Mouse (Mus musculus) cortical plate, adult 2 months (tissue): Measurements from ENCODE around the gene Adamts9. TPM values are rescaled to one million over a fixed set of nuclear protein-coding genes. Genes with fewer than 3 reads are reported as not detected.

ENCODE experiments used
- H3K27ac ChIP-seq: fragments of 200-500 bp; 2 replicates; pipeline ENCODE4 v1.5.1; 2012; ENCODE audit warnings: low read length, control low read depth, inconsistent platforms; ENCODE audit not compliant: insufficient read depth
- H3K4me1 ChIP-seq: fragments of 200-500 bp; 2 replicates; pipeline ENCODE4 v1.6.1; 2011; ENCODE audit warnings: low read length; ENCODE audit not compliant: control insufficient read depth, insufficient read depth
- H3K4me3 ChIP-seq: fragments of 200-500 bp; 2 replicates; pipeline ENCODE4 v1.5.1; 2011; ENCODE audit warnings: mild to moderate bottlenecking, low read length, control low read depth; ENCODE audit not compliant: insufficient read depth
- CTCF ChIP-seq: fragments of 200-500 bp; IDR thresholded peaks from 2 replicates; pipeline ENCODE4 v1.5.1; 2011; ENCODE audit warnings: mild to moderate bottlenecking, control low read depth, low read length; ENCODE audit not compliant: insufficient read depth; ENCODE audit errors: extremely low read depth
- POLR2A ChIP-seq: fragments of 200-500 bp; IDR thresholded peaks from 2 replicates; pipeline ENCODE4 v1.6.1; 2011; ENCODE audit warnings: mild to moderate bottlenecking, low read length, control low read depth; ENCODE audit not compliant: insufficient read depth; ENCODE audit errors: extremely low read depth
- polyA plus RNA-seq: library from polyadenylated mRNA; depleted of rRNA; stranded (reverse); fragments of >200 nt; gene quantifications from 2 replicates; pipeline ENCODE4 v1.2.3, GENCODE M21; 2012

The Adamts9 gene
- polyA plus RNA-seq, 1 experiment, result 1.1 TPM

- no peak for TF ChIP-seq POLR2A
- no peak for TF ChIP-seq CTCF
- no peak overlapping the region for H3K27ac ChIP-seq
- no peaks in the 10 kb centered on the region; the same call in 1 of the 2 replicates for H3K4me1 ChIP-seq
- no peak overlapping the region for H3K4me3 ChIP-seq
Measured at GRCm38 (mm10) chr6:92849208-92849607, 94.1 kb downstream of the Adamts9 start.

GRCm38 (mm10) chr6:92846614-92847013, 96.7 kb downstream of the Adamts9 start:
- TF ChIP-seq CTCF (no peak), POLR2A (no peak)
- no peak overlapping the region for H3K4me3 ChIP-seq
- H3K4me1 ChIP-seq, result no peaks in the 10 kb centered on the region; the same call in 1 of the 2 replicates
- H3K27ac ChIP-seq, result no peak overlapping the region

- TF ChIP-seq POLR2A, result no peak
- no peak for TF ChIP-seq CTCF
- H3K27ac ChIP-seq, result no peak overlapping the region
- H3K4me1 ChIP-seq, result no peaks in the 10 kb centered on the region; the same call in 1 of the 2 replicates
- H3K4me3 ChIP-seq, result no peak overlapping the region
Measured at GRCm38 (mm10) chr6:92845898-92846297, 97.4 kb downstream of the Adamts9 start.

- Histone ChIP-seq H3K4me3 (no peak overlapping the region), H3K27ac (no peak overlapping the region), H3K4me1 (no peaks in the 10 kb centered on the region; the same call in 1 of the 2 replicates)
- no peak for TF ChIP-seq CTCF
- no peak for TF ChIP-seq POLR2A
Measured at GRCm38 (mm10) chr6:92843474-92843873, 99.8 kb downstream of the Adamts9 start.

GRCm38 (mm10) chr6:92842000-92842399, 101.3 kb downstream of the Adamts9 start:
- Histone ChIP-seq H3K4me1 (no peaks in the 10 kb centered on the region; the same call in 1 of the 2 replicates), H3K27ac (no peak overlapping the region), H3K4me3 (no peak overlapping the region)
- no peak for TF ChIP-seq CTCF

GRCm38 (mm10) chr6:92831106-92831505, 112.2 kb downstream of the Adamts9 start:
- Histone ChIP-seq H3K4me1 (no peaks in the 10 kb centered on the region), H3K27ac (no peak overlapping the region), H3K4me3 (no peak overlapping the region)
- no peak for TF ChIP-seq POLR2A
- no peak for TF ChIP-seq CTCF

GRCm38 (mm10) chr6:92829148-92829547, 114.1 kb downstream of the Adamts9 start:
- no peak overlapping the region for H3K4me3 ChIP-seq
- no peaks in the 10 kb centered on the region for H3K4me1 ChIP-seq
- TF ChIP-seq POLR2A (no peak), CTCF (no peak)
- H3K27ac ChIP-seq, result no peak overlapping the region

GRCm38 (mm10) chr6:92827360-92827759, 115.9 kb downstream of the Adamts9 start:
- H3K4me3 ChIP-seq, result no peak overlapping the region
- no peak for TF ChIP-seq CTCF
- TF ChIP-seq POLR2A, result no peak
- no peaks in the 10 kb centered on the region for H3K4me1 ChIP-seq
- H3K27ac ChIP-seq, result no peak overlapping the region

GRCm38 (mm10) chr6:92826561-92826960, 116.7 kb downstream of the Adamts9 start:
- TF ChIP-seq POLR2A, result no peak
- TF ChIP-seq CTCF, result no peak
- Histone ChIP-seq H3K4me3 (no peak overlapping the region), H3K4me1 (no peaks in the 10 kb centered on the region)

GRCm38 (mm10) chr6:92823991-92824390, 119.3 kb downstream of the Adamts9 start:
- Histone ChIP-seq H3K4me1 (no peaks in the 10 kb centered on the region), H3K27ac (no peak overlapping the region), H3K4me3 (no peak overlapping the region)
- TF ChIP-seq POLR2A, result no peak
- TF ChIP-seq CTCF, result no peak

More at GRCm38 (mm10) chr6:92826561-92826960, 116.7 kb downstream of the Adamts9 start:
- no peak overlapping the region for H3K27ac ChIP-seq

GRCm38 (mm10) chr6:92822006-92822405, 121.3 kb downstream of the Adamts9 start:
- no peak for TF ChIP-seq CTCF
- no peak for TF ChIP-seq POLR2A
- Histone ChIP-seq H3K4me1 (no peaks in the 10 kb centered on the region), H3K4me3 (no peak overlapping the region), H3K27ac (no peak overlapping the region)
